ENCODE assay signal across 11 mouse cellular contexts in genomic region chr1:136130107-136130506, GRCm38 (mm10). TPM values are rescaled to one million over a fixed set of nuclear protein-coding genes. Genes with fewer than 3 reads are reported as not detected.
DNase-seq lines count a peak whose midpoint lies in the region; ATAC-seq and TF ChIP-seq lines count a peak whose summit lies in the region.
"Had no signal": no experiment of that assay in that cellular context is flagged by ENCODE, and none has a peak within 500 bp of the region (broad histone marks: within the 10 kb centered on the region; RNA-seq: fewer than 3 reads in every experiment).

No protein-coding gene starts in this region.

- H3K4me1 ChIP-seq in heart, embryonic 13.5 days = peaks cover 86% of the 10 kb centered on the region
- peaks cover 84% of the 10 kb centered on the region for H3K4me1 ChIP-seq in heart, embryonic 10.5 days
- peaks cover 56% of the 10 kb centered on the region for H3K4me1 ChIP-seq in forebrain, embryonic 13.5 days
- H3K4me1 ChIP-seq in limb, embryonic 14.5 days (ENCODE audit: control insufficient read depth, insufficient read depth, low read length) = peaks cover 57% of the 10 kb centered on the region

- H3K9ac ChIP-seq in heart, embryonic 13.5 days = 0 out of 2 replicates have a peak overlapping the region, but pooled peaks have one; percentile 50
- H3K9ac ChIP-seq in forebrain, embryonic 13.5 days = 0 out of 2 replicates have a peak overlapping the region, but pooled peaks have one; percentile 12
- H3K9ac ChIP-seq in limb, embryonic 14.5 days (ENCODE audit: low read depth, low read length, severe bottlenecking) = no peak overlapping the region

- DNase-seq in heart, embryonic 10.5 days (ENCODE audit: low spot score) = no peak
- peak; percentile 9 for DNase-seq in A20 (ENCODE audit: low read depth, low spot score)
- DNase-seq in limb, embryonic 14.5 days (ENCODE audit: low spot score) = no peak
- DNase-seq in frontal cortex, postnatal 36 days (ENCODE audit: low spot score in 2 of 2) = no peak
- DNase-seq in layer of hippocampus, postnatal 36 days = no peak
- DNase-seq: gastrocnemius, postnatal 25 days; right cerebral cortex, postnatal 4 days had no signal

- ATAC-seq in heart, embryonic 13.5 days (ENCODE audit: extremely low read depth, insufficient number of reproducible peaks, low FRiP score, low TSS enrichment) = no peak
- no peak for ATAC-seq in forebrain, embryonic 13.5 days
- no peak for ATAC-seq in limb, embryonic 14.5 days (ENCODE audit: low FRiP score, low read depth)
- ATAC-seq in granulocyte monocyte progenitor cell, adult 5-6 weeks (replicated peaks; ENCODE audit: poor library complexity, severe bottlenecking) = no peak

- peak overlapping the region; percentile 100 for H3K4me2 ChIP-seq in heart, embryonic 13.5 days
- H3K4me2 ChIP-seq in forebrain, embryonic 13.5 days = peak overlapping the region; percentile 75
- H3K4me2 ChIP-seq in limb, embryonic 14.5 days (replicated peaks; ENCODE audit: low read depth, low read length, severe bottlenecking) = peak overlapping the region; percentile 91

- no peak overlapping the region for H3K27ac ChIP-seq in heart, embryonic 13.5 days (replicated peaks)
- H3K27ac ChIP-seq in heart, embryonic 10.5 days = no peak overlapping the region
- no peak overlapping the region; the same call in 1 of the 2 replicates for H3K27ac ChIP-seq in forebrain, embryonic 13.5 days
- H3K27ac ChIP-seq in limb, embryonic 14.5 days (replicated peaks; ENCODE audit: low read depth, low read length) = no peak overlapping the region

- no peaks in the 10 kb centered on the region for H3K9me3 ChIP-seq in heart, embryonic 13.5 days
- no peaks in the 10 kb centered on the region for H3K9me3 ChIP-seq in heart, embryonic 10.5 days
- no peaks in the 10 kb centered on the region for H3K9me3 ChIP-seq in forebrain, embryonic 13.5 days (replicated peaks)
- H3K9me3 ChIP-seq in limb, embryonic 14.5 days (ENCODE audit: control insufficient read depth, low read length) = no peaks in the 10 kb centered on the region
- H3K9me3 ChIP-seq: G1E had no signal

- H3K27me3 ChIP-seq in heart, embryonic 13.5 days (replicated peaks) = 0 out of 2 replicates have a peak, but pooled peaks cover 12% of the 10 kb centered on the region
- H3K27me3 ChIP-seq in heart, embryonic 10.5 days (ENCODE audit: insufficient read depth, poor library complexity, severe bottlenecking) = peaks cover 10% of the 10 kb centered on the region; the same call in 1 of the 2 replicates
- peaks cover 4% of the 10 kb centered on the region; the same call in 1 of the 2 replicates for H3K27me3 ChIP-seq in forebrain, embryonic 13.5 days
- H3K27me3 ChIP-seq in limb, embryonic 14.5 days (ENCODE audit: control insufficient read depth, insufficient read depth, low read length) = no peaks in the 10 kb centered on the region

- no peak for TF ChIP-seq POLR2A in limb, embryonic 14.5 days (IDR thresholded peaks at IDR 0.05; ENCODE audit: borderline replicate concordance, extremely low read depth, insufficient read depth, insufficient read length)

- WGBS in heart, embryonic 13.5 days = 68% methylated on average over 3 of the region's 3 CpGs
- 63% methylated on average over 3 of the region's 3 CpGs for WGBS in heart, embryonic 10.5 days
- WGBS in forebrain, embryonic 13.5 days = 54% methylated on average over 3 of the region's 3 CpGs
- WGBS in limb, embryonic 14.5 days = 54% methylated on average over 3 of the region's 3 CpGs

- no peak overlapping the region for H3K4me3 ChIP-seq in heart, embryonic 13.5 days
- no peak overlapping the region for H3K4me3 ChIP-seq in heart, embryonic 10.5 days
- peak overlapping the region; percentile 89; the same call in 1 of the 2 replicates for H3K4me3 ChIP-seq in forebrain, embryonic 13.5 days
- peak overlapping the region; percentile 80; the same call in 1 of the 2 replicates for H3K4me3 ChIP-seq in limb, embryonic 14.5 days (replicated peaks; ENCODE audit: low read length)

- H3K36me3 ChIP-seq in heart, embryonic 13.5 days = no peaks in the 10 kb centered on the region
- H3K36me3 ChIP-seq in heart, embryonic 10.5 days = no peaks in the 10 kb centered on the region
- no peaks in the 10 kb centered on the region for H3K36me3 ChIP-seq in forebrain, embryonic 13.5 days (ENCODE audit: poor library complexity, severe bottlenecking)
- H3K36me3 ChIP-seq in limb, embryonic 14.5 days (ENCODE audit: control insufficient read depth, insufficient read depth, low read length) = no peaks in the 10 kb centered on the region

RNA-seq across cellular contexts. Expression of gene Kif21b, which starts 1.1 kb away (rescaled TPM):
- polyA plus RNA-seq in heart, embryonic 13.5 days (2015; fragmentation: Nextera tagmentation; extraction: Ambion mirVana) = 1.5 and 1.7 TPM in 2 replicates
- polyA plus RNA-seq in heart, embryonic 10.5 days (2016; fragmentation: Nextera tagmentation; extraction: Ambion mirVana) = 4.6 and 5.4 TPM in 2 replicates
- 43.4 and 45.5 TPM in 2 replicates for polyA plus RNA-seq in forebrain, embryonic 13.5 days (2015; fragmentation: Nextera tagmentation; extraction: Ambion mirVana)
- 10.9 and 13.2 TPM in 2 replicates for polyA plus RNA-seq in limb, embryonic 14.5 days (2012; rRNA removed)
- polyA plus RNA-seq in limb, embryonic 14.5 days (2014; fragmentation: Nextera tagmentation; extraction: Ambion mirVana) = 3.6 and 3.8 TPM in 2 replicates
- total RNA-seq in granulocyte monocyte progenitor cell, adult 5-6 weeks (2014; fragmentation: Nextera tagmentation) = 10.8 and 12.4 TPM in 2 replicates
- 5.6 and 6.6 TPM in 2 replicates for total RNA-seq in granulocyte monocyte progenitor cell, adult 5-6 weeks (2017)
- total RNA-seq in layer of hippocampus, postnatal 36 days (2021) = 10 to 100 TPM; 34.5 to 36.2 TPM

Comparison
In these comparisons a context has a peak if more than half of its experiments do, and no peak if none do; other contexts are left out.
1. H3K4me3 ChIP-seq: peak in forebrain, embryonic 13.5 days (single experiment) and limb, embryonic 14.5 days (single experiment); none in heart, embryonic 13.5 days (single experiment) and heart, embryonic 10.5 days (single experiment).
2. Peak in every context shown above with its lines, with median percentiles within 50 percentile points of each other: H3K4me2 ChIP-seq.